Mouse (Mus musculus) embryonic facial prominence, embryonic 10.5 days (tissue): ENCODE data around the gene Gm42674. TPM values are rescaled to one million over a fixed set of nuclear protein-coding genes. Genes with fewer than 3 reads are reported as not detected.

Experiments used
- DNase-seq: peaks from one replicate; pipeline ENCODE4 v3.0.0-alpha.2; 2017; ENCODE audit warnings: low spot score
- H3K27ac ChIP-seq: fragments of 300-500 bp; sonication (generic); replicated peaks from 2 replicates; pipeline ENCODE4 v1.5.1; 2016; ENCODE audit warnings: mild to moderate bottlenecking
- H3K27me3 ChIP-seq: fragments of 300-500 bp; sonication (generic); replicated peaks from 2 replicates; pipeline ENCODE4 v1.6.1; 2016; ENCODE audit warnings: low read depth, mild to moderate bottlenecking; ENCODE audit not compliant: poor library complexity, severe bottlenecking
- H3K36me3 ChIP-seq: fragments of 300-500 bp; sonication (generic); replicated peaks from 2 replicates; pipeline ENCODE4 v1.6.1; 2016; ENCODE audit warnings: mild to moderate bottlenecking, moderate library complexity
- H3K4me1 ChIP-seq: fragments of 300-500 bp; sonication (generic); 2 replicates; pipeline ENCODE4 v1.6.1; 2016
- H3K4me3 ChIP-seq: fragments of 300-500 bp; sonication (generic); 2 replicates; pipeline ENCODE4 v1.5.1; 2016; ENCODE audit warnings: mild to moderate bottlenecking, moderate library complexity
- H3K9me3 ChIP-seq: fragments of 300-500 bp; sonication (generic); 2 replicates; pipeline ENCODE4 v1.6.1; 2016; ENCODE audit warnings: mild to moderate bottlenecking
- WGBS: fragments of 180-500 bp; shearing (Covaris S2); methylation state at CpG from one replicate; pipeline ENCODE4 v1.1.7; 2016; 5-methylcytosine and 5-hydroxymethylcytosine counted together
- polyA plus RNA-seq: library from polyadenylated mRNA; unstranded; fragments of >200 nt; fragmentation: Nextera tagmentation; extraction: Ambion mirVana; gene quantifications from 2 replicates; pipeline ENCODE4 v1.2.1, GENCODE M21; 2016

Gm42674 gene
- polyA plus RNA-seq: not detected in 2 replicates

- Histone ChIP-seq H3K27me3 (no peaks in the 10 kb centered on the region), H3K4me3 (no peak within 1 kb of the TSS), H3K4me1 (peaks cover 54% of the 10 kb centered on the region), H3K9me3 (no peaks in the 10 kb centered on the region), H3K27ac (peak within 1 kb of the TSS; percentile 1), H3K36me3 (no peaks in the 10 kb centered on the region)
- 88% methylated on average over 11 of the region's 11 CpGs for WGBS
- no peak for DNase-seq
These were observed at the start of gene Gm42674 for GRCm38 (mm10) chr3:90601486-90602110. Gm42674 (plus strand) TSS chr3:90601904.

GRCm38 (mm10) chr3:90552231-90552630 lies 49.5 kb upstream of the Gm42674 start:
- Histone ChIP-seq H3K4me1 (peaks cover 16% of the 10 kb centered on the region; the same call in 1 of the 2 replicates), H3K9me3 (no peaks in the 10 kb centered on the region), H3K27ac (no peak overlapping the region), H3K36me3 (no peaks in the 10 kb centered on the region), H3K27me3 (no peaks in the 10 kb centered on the region), H3K4me3 (no peak overlapping the region)
- 79% methylated on average over 2 of the region's 2 CpGs for WGBS
- no peak for DNase-seq

DNA sequence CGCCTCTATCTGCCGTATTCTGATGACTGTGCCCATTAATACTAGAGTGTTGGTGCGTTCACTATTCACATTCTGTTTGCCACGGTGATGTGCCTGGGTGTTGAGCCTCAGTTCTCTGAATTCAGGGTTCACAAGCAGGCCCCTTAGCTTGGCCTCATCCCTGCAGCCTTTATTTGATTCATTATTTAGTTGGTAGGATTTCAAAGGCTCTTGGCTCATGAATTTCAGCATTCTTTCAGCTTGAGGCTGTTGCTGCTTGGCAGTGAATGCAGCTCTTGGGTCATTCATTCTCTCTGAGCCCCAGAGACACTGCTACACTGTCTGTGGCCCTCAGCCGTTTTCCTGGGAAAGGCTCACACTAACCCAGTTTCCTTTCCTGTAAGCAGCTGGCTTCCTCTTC lies 45.8 kb upstream of the Gm42674 start:
- WGBS: 66% methylated on average over 5 of the region's 5 CpGs
- no peaks in the 10 kb centered on the region for H3K36me3 ChIP-seq
- H3K27ac ChIP-seq: no peak overlapping the region
- no peaks in the 10 kb centered on the region for H3K4me1 ChIP-seq
- H3K4me3 ChIP-seq: no peak overlapping the region
- H3K27me3 ChIP-seq: no peaks in the 10 kb centered on the region
- no peaks in the 10 kb centered on the region for H3K9me3 ChIP-seq
- no peak for DNase-seq

GRCm38 (mm10) chr3:90560008-90560628 lies 41.6 kb upstream of the Gm42674 start, which contains the start of gene S100a3:
S100a3 (plus strand) TSS chr3:90560578.
- Histone ChIP-seq H3K4me1 (no peaks in the 10 kb centered on the region), H3K4me3 (no peak within 1 kb of the TSS), H3K9me3 (no peaks in the 10 kb centered on the region), H3K27ac (no peak within 1 kb of the TSS), H3K27me3 (no peaks in the 10 kb centered on the region), H3K36me3 (no peaks in the 10 kb centered on the region)
- 84% methylated on average over 6 of the region's 6 CpGs for WGBS
- DNase-seq: no peak

- no peak for DNase-seq
- H3K27me3 ChIP-seq: no peaks in the 10 kb centered on the region
- H3K4me3 ChIP-seq: no peak overlapping the region
- no peaks in the 10 kb centered on the region; the same call in 1 of the 2 replicates for H3K4me1 ChIP-seq
- H3K9me3 ChIP-seq: no peaks in the 10 kb centered on the region
- H3K36me3 ChIP-seq: no peaks in the 10 kb centered on the region
- H3K27ac ChIP-seq: no peak overlapping the region
- WGBS: 88% methylated on average over 5 of the region's 5 CpGs
These were observed 27.0 kb upstream of the Gm42674 start for GRCm38 (mm10) chr3:90574691-90575090.

GRCm38 (mm10) chr3:90575320-90575719 lies 26.4 kb upstream of the Gm42674 start:
- no peaks in the 10 kb centered on the region; the same call in 1 of the 2 replicates for H3K4me1 ChIP-seq

GRCm38 (mm10) chr3:90576351-90577001 lies 25.2 kb upstream of the Gm42674 start:
- no peak overlapping the region for H3K4me3 ChIP-seq
- H3K27ac ChIP-seq: no peak overlapping the region
- WGBS: 78% methylated on average over 10 of the region's 10 CpGs
- DNase-seq: no peak
- H3K36me3 ChIP-seq: no peaks in the 10 kb centered on the region
- no peaks in the 10 kb centered on the region; the same call in 1 of the 2 replicates for H3K4me1 ChIP-seq
- no peaks in the 10 kb centered on the region for H3K9me3 ChIP-seq
- no peaks in the 10 kb centered on the region for H3K27me3 ChIP-seq

More at GRCm38 (mm10) chr3:90575320-90575719, 26.4 kb upstream of the Gm42674 start:
- H3K9me3 ChIP-seq: no peaks in the 10 kb centered on the region
- H3K36me3 ChIP-seq: no peaks in the 10 kb centered on the region
- 86% methylated on average over 3 of the region's 3 CpGs for WGBS
- no peak overlapping the region for H3K27ac ChIP-seq
- no peaks in the 10 kb centered on the region for H3K27me3 ChIP-seq
- no peak for DNase-seq
- H3K4me3 ChIP-seq: no peak overlapping the region

- H3K4me1 ChIP-seq: peaks cover 2% of the 10 kb centered on the region; the same call in 1 of the 2 replicates
- no peaks in the 10 kb centered on the region for H3K9me3 ChIP-seq
- no peak overlapping the region for H3K27ac ChIP-seq
- 76% methylated on average over 7 of the region's 7 CpGs for WGBS
- no peak overlapping the region for H3K4me3 ChIP-seq
- no peak for DNase-seq
- no peaks in the 10 kb centered on the region for H3K36me3 ChIP-seq
- H3K27me3 ChIP-seq: no peaks in the 10 kb centered on the region
These were observed 22.3 kb upstream of the Gm42674 start for GRCm38 (mm10) chr3:90579433-90579832.

DNA sequence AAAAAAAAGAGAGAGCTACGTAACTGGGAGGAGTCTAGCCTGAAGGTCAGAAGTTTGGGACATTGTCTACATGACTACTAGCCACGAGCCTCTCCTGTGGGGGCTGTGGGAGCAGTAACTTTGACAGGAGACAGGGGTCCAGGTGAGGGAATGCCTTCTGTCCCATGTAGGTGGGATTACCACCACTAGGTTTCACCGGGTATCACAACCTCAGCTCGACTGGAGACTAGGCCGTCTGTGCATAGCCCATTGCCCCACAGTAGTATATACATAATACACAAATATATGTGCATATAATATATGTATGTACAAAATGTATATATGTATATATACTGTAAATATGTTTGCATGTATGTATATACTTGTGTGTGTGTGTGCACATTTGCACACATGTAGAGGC lies 20.6 kb upstream of the Gm42674 start:
- no peak overlapping the region for H3K27ac ChIP-seq
- H3K27me3 ChIP-seq: no peaks in the 10 kb centered on the region
- 94% methylated on average over 5 of the region's 5 CpGs for whole genome bisulfite sequencing
- no peaks in the 10 kb centered on the region for H3K36me3 ChIP-seq
- H3K4me3 ChIP-seq: no peak overlapping the region
- peaks cover 2% of the 10 kb centered on the region; the same call in 1 of the 2 replicates for H3K4me1 ChIP-seq
- no peak for DNase-seq
- no peaks in the 10 kb centered on the region for H3K9me3 ChIP-seq

- Histone ChIP-seq H3K4me1 (peaks cover 2% of the 10 kb centered on the region; the same call in 1 of the 2 replicates), H3K9me3 (no peaks in the 10 kb centered on the region), H3K27me3 (no peaks in the 10 kb centered on the region), H3K4me3 (no peak overlapping the region), H3K27ac (no peak overlapping the region), H3K36me3 (no peaks in the 10 kb centered on the region)
- DNase-seq: no peak
- 95% methylated on average over 1 of the region's 1 CpGs for WGBS
These were observed 19.5 kb upstream of the Gm42674 start for GRCm38 (mm10) chr3:90582156-90582555.

DNA sequence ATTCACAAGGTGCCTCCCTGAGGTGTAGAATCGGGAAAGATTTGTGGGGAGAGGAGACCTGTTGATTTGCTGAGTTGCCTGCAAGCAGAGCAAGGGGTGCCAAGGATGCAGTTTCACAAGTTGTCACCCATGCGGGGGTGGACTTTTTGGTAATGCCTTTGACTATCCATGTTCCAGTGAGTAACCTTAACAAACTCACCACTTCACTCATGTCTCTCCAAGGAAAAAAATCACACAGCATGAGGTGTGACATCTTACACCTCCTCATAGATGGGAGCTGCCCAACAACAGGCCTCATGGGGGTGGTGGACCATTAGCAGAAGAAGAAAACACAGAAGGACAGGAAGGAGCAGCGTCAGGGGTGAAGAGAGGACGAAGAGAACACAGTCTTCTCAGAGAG lies 19.1 kb upstream of the Gm42674 start:
- Histone ChIP-seq H3K4me3 (no peak overlapping the region), H3K36me3 (no peaks in the 10 kb centered on the region), H3K4me1 (peaks cover 2% of the 10 kb centered on the region; the same call in 1 of the 2 replicates), H3K27ac (no peak overlapping the region), H3K27me3 (no peaks in the 10 kb centered on the region), H3K9me3 (no peaks in the 10 kb centered on the region)
- 89% methylated on average over 4 of the region's 4 CpGs for WGBS
- no peak for DNase-seq

DNA sequence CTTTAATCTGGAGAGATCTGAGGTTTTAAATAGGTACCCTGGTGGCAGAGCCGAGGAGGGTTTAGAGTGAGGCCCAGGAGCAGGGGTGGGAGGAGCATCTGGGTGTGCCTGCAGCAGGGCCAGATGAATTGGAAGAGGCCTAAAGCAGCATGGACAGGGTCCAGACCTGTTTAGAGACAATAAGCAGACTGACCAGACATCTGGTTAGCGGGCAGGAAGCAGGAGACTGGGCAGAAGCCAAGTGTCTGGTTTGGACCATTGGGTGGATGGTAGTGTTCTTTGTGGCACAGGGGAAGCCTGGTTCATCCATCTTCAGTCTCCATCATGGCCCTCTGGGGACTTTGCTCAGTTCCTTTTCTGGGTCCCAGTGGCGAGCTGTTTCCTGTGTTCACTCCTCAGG lies 17.8 kb upstream of the Gm42674 start:
- Histone ChIP-seq H3K4me3 (no peak overlapping the region), H3K4me1 (peaks cover 2% of the 10 kb centered on the region; the same call in 1 of the 2 replicates), H3K36me3 (no peaks in the 10 kb centered on the region), H3K9me3 (no peaks in the 10 kb centered on the region), H3K27ac (no peak overlapping the region), H3K27me3 (no peaks in the 10 kb centered on the region)
- DNase-seq: no peak
- 58% methylated on average over 3 of the region's 3 CpGs for WGBS
